Mouse (Mus musculus) gastrocnemius, adult 18-20 months (tissue): ENCODE measurements around the gene Thsd4. TPM values are rescaled to one million over a fixed set of nuclear protein-coding genes. Genes with fewer than 3 reads are reported as not detected.
"Not testable (repeated sequence)": the region's sequence is repeated elsewhere in the genome, so short reads cannot be mapped to it uniquely, and the experiment has no call there.

Source experiments
- DNase-seq: peaks from one replicate; pipeline ENCODE4 v3.0.0; 2021; ENCODE audit warnings: low spot score
- total RNA-seq, 2 experiments: library from RNA; stranded (reverse); gene quantifications; 2 replicates each; pipeline ENCODE4 v1.2.3; 2021

The Thsd4 gene
- total RNA-seq, 2 experiments from 2014 or later: 0.45 to 0.82 TPM

GRCm38 (mm10) chr9:59949511-59949910 is 572.3 kb downstream of the Thsd4 start:
- no peak for DNase-seq

GRCm38 (mm10) chr9:59948691-59949250 is 573.1 kb downstream of the Thsd4 start:
- DNase-seq: no peak

- no peak for DNase-seq
Observed at GRCm38 (mm10) chr9:59948226-59948625, 573.6 kb downstream of the Thsd4 start.

GRCm38 (mm10) chr9:59947271-59947670 is 574.6 kb downstream of the Thsd4 start:
- no peak for DNase-seq

GRCm38 (mm10) chr9:59945241-59945640 is 576.6 kb downstream of the Thsd4 start:
- DNase-seq: peak; percentile 33

- DNase-seq: no peak
Observed at GRCm38 (mm10) chr9:59943826-59944225, 578.0 kb downstream of the Thsd4 start.

GRCm38 (mm10) chr9:59942501-59943085 is 579.3 kb downstream of the Thsd4 start:
- no peak for DNase-seq

GRCm38 (mm10) chr9:59941885-59942350 is 579.9 kb downstream of the Thsd4 start:
- no peak for DNase-seq

- no peak for DNase-seq
Observed at GRCm38 (mm10) chr9:59940913-59941884, 580.6 kb downstream of the Thsd4 start.

- DNase-seq: no peak
Observed at GRCm38 (mm10) chr9:59939691-59940090, 582.2 kb downstream of the Thsd4 start.

GRCm38 (mm10) chr9:59938529-59938928 is 583.3 kb downstream of the Thsd4 start:
- no peak for DNase-seq

- not testable (repeated sequence) for DNase-seq
Observed at GRCm38 (mm10) chr9:59935866-59936265, 586.0 kb downstream of the Thsd4 start.

- no peak for DNase-seq
Observed at GRCm38 (mm10) chr9:59930248-59930647, 591.6 kb downstream of the Thsd4 start.

Other genes starting within 250 kb of the Thsd4 start
- 1 to 10 TPM; 1.8 to 2.8 TPM for gene Lrrc49, start 166.1 kb upstream of the Thsd4 start, total RNA-seq
- gene Larp6, start 190.9 kb upstream of the Thsd4 start, total RNA-seq: 1 to 10 TPM; 1.1 to 1.2 TPM